Mouse (Mus musculus) heart, embryonic 12.5 days (tissue): Measurements from ENCODE around the gene Adam23. TPM values are rescaled to one million over a fixed set of nuclear protein-coding genes. Genes with fewer than 3 reads are reported as not detected.
"Not testable (repeated sequence)": the region's sequence is repeated elsewhere in the genome, so short reads cannot be mapped to it uniquely, and the experiment has no call there.

Experiments
- ATAC-seq: fragments of 200-750 bp; cut with Nextera tagmentation; 2 replicates; pipeline ENCODE4 v1.8.0; 2017; ENCODE audit warnings: moderate TSS enrichment, moderate library complexity; ENCODE audit not compliant: insufficient number of reproducible peaks, low FRiP score
- H3K27ac ChIP-seq: fragments of 300-500 bp; sonication (generic); 2 replicates; pipeline ENCODE4 v1.5.1; 2016; ENCODE audit warnings: mild to moderate bottlenecking, moderate library complexity; ENCODE audit not compliant: poor library complexity, severe bottlenecking
- H3K27me3 ChIP-seq: fragments of 300-500 bp; sonication (generic); replicated peaks from 2 replicates; pipeline ENCODE4 v1.6.1; 2016; ENCODE audit warnings: mild to moderate bottlenecking, moderate library complexity
- H3K36me3 ChIP-seq: fragments of 300-500 bp; sonication (generic); 2 replicates; pipeline ENCODE4 v1.6.1; 2016; ENCODE audit warnings: mild to moderate bottlenecking, moderate library complexity
- H3K4me1 ChIP-seq: fragments of 300-500 bp; sonication (generic); replicated peaks from 2 replicates; pipeline ENCODE4 v1.6.1; 2016; ENCODE audit warnings: mild to moderate bottlenecking
- H3K4me2 ChIP-seq: fragments of 300-500 bp; sonication (generic); 2 replicates; pipeline ENCODE4 v1.6.1; 2016; ENCODE audit warnings: mild to moderate bottlenecking, moderate library complexity
- H3K4me3 ChIP-seq: fragments of 300-500 bp; sonication (generic); 2 replicates; pipeline ENCODE4 v1.5.1; 2016; ENCODE audit warnings: mild to moderate bottlenecking
- H3K9ac ChIP-seq: fragments of 300-500 bp; sonication (generic); 2 replicates; pipeline ENCODE4 v1.6.1; 2016; ENCODE audit warnings: mild to moderate bottlenecking, moderate library complexity
- H3K9me3 ChIP-seq: fragments of 300-500 bp; sonication (generic); replicated peaks from 2 replicates; pipeline ENCODE4 v1.6.1; 2016; ENCODE audit warnings: mild to moderate bottlenecking, moderate library complexity
- WGBS: fragments of 180-500 bp; shearing (Covaris S2); methylation state at CpG from one replicate; pipeline ENCODE4 v1.1.7; 2016; 5-methylcytosine and 5-hydroxymethylcytosine counted together
- polyA plus RNA-seq: library from polyadenylated mRNA; unstranded; fragments of >200 nt; fragmentation: Nextera tagmentation; extraction: Ambion mirVana; gene quantifications from 2 replicates; pipeline ENCODE4 v1.2.1, GENCODE M21; 2016

Gene Adam23
- polyA plus RNA-seq, 1 experiment from 2014 or later = 2.1 TPM

DNA sequence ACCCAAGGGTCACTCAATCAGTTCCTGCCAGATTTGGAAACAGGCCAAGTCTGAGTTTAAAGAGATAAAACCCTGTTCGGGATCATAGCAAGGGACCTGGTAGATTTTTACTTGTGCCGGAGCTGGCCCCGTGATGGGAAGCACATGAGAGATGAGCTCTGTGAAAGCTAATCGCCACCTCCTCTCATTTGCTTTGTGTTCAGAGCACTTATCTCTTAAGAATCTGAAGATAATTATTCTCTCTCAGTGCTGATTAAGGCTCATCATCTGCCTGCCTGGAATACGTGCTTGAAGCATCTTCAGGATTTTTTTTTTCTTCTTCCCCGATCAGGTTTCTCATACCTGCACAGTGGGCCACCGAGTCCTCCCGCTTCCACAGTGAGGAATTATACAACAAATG lies 133.5 kb downstream of the Adam23 start:
- Histone ChIP-seq H3K9me3 (no peaks in the 10 kb centered on the region), H3K27ac (no peak overlapping the region), H3K36me3 (no peaks in the 10 kb centered on the region), H3K4me3 (no peak overlapping the region), H3K27me3 (no peaks in the 10 kb centered on the region), H3K4me1 (no peaks in the 10 kb centered on the region), H3K4me2 (no peak overlapping the region), H3K9ac (no peak overlapping the region)
- 68% methylated on average over 8 of the region's 8 CpGs for WGBS
- ATAC-seq = no peak

- no peak for ATAC-seq
- Histone ChIP-seq H3K9me3 (no peaks in the 10 kb centered on the region), H3K4me1 (no peaks in the 10 kb centered on the region), H3K27me3 (no peaks in the 10 kb centered on the region), H3K4me2 (no peak overlapping the region), H3K27ac (no peak overlapping the region), H3K9ac (no peak overlapping the region), H3K4me3 (no peak overlapping the region), H3K36me3 (no peaks in the 10 kb centered on the region)
- 74% methylated on average over 7 of the region's 7 CpGs for WGBS
These were observed 141.2 kb downstream of the Adam23 start for GRCm38 (mm10) chr1:63586869-63587268.

DNA sequence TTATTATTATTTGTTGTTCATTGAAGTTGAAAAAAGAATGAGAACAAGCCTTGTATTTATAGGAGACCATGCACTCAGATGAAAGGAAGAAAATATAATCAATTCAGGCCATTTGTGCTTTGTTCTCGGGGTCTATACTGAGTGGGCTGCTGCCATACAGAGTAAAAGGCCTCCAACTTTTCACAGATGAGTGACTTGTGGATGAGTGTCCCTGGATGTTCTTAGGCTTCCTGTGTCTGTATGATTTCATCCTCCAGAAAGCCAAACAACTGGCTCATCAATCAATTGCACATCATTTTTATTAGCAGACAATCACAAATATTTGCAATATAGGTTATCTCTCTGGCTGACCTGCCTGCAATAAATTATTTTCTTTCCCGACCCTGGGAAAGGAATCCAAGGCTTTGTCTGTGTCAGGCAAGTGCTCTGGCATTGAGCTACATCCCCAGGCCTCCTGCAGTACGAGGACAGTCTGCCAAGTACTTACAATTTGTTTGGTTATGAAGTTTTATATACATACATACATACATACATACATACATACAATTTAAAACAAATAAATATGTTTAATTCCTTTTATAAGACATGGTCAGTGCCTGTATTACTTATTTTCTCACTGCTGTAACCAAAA lies 158.3 kb downstream of the Adam23 start:
- Histone ChIP-seq H3K36me3 (no peaks in the 10 kb centered on the region), H3K9ac (no peak overlapping the region), H3K27ac (no peak overlapping the region), H3K4me3 (no peak overlapping the region), H3K4me2 (no peak overlapping the region), H3K27me3 (no peaks in the 10 kb centered on the region), H3K4me1 (no peaks in the 10 kb centered on the region), H3K9me3 (no peaks in the 10 kb centered on the region)
- WGBS = 51% methylated on average over 3 of the region's 3 CpGs
- no peak for ATAC-seq

DNA sequence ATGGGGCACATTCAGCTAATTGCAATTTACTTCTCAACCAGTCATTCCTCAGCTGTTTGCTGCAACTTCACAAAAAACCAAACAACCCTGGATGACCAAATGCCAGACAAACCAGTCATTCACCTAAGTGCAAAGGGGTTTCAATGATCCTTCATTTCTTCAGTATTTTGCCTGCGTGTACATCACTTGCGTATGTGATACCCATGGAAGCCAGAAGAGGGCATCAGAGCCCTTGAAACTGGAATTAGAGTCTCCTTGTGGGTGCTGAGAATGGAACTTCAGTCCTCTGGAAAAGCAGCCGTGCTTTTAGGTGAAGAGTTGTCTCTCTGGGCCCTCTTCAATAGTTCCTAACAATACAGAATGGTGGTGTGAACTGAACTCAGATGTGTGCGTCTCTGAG lies 163.9 kb downstream of the Adam23 start:
- Histone ChIP-seq H3K27me3 (peaks cover 9% of the 10 kb centered on the region), H3K4me2 (no peak overlapping the region), H3K9ac (no peak overlapping the region), H3K4me1 (no peaks in the 10 kb centered on the region), H3K36me3 (no peaks in the 10 kb centered on the region), H3K4me3 (no peak overlapping the region), H3K9me3 (no peaks in the 10 kb centered on the region; the same call in 1 of the 2 replicates), H3K27ac (no peak overlapping the region)
- 89% methylated on average over 4 of the region's 4 CpGs for WGBS
- ATAC-seq = no peak

- ATAC-seq = no peak
- Histone ChIP-seq H3K27ac (no peak overlapping the region), H3K36me3 (no peaks in the 10 kb centered on the region), H3K4me1 (no peaks in the 10 kb centered on the region), H3K4me3 (no peak overlapping the region), H3K4me2 (no peak overlapping the region), H3K9me3 (no peaks in the 10 kb centered on the region; the same call in 1 of the 2 replicates), H3K27me3 (peaks cover 9% of the 10 kb centered on the region), H3K9ac (no peak overlapping the region)
- under 1% methylated on average over 11 of the region's 11 CpGs for WGBS
These were observed 168.9 kb downstream of the Adam23 start for GRCm38 (mm10) chr1:63614594-63614993.

- Histone ChIP-seq H3K9me3 (no peaks in the 10 kb centered on the region), H3K27ac (no peak within 1 kb of the TSS), H3K36me3 (no peaks in the 10 kb centered on the region), H3K4me3 (no peak within 1 kb of the TSS), H3K9ac (no peak within 1 kb of the TSS), H3K4me2 (no peak within 1 kb of the TSS), H3K27me3 (peaks cover 9% of the 10 kb centered on the region), H3K4me1 (no peaks in the 10 kb centered on the region)
- ATAC-seq = no peak
- WGBS = 73% methylated on average over 3 of the region's 3 CpGs
These were observed 170.0 kb downstream of the Adam23 start, which contains the start of gene Gm39653 for GRCm38 (mm10) chr1:63615668-63616067. Gene Gm39653, plus strand, starts transcription at chr1:63615968.

GRCm38 (mm10) chr1:63628211-63628610 lies 182.5 kb downstream of the Adam23 start:
- Histone ChIP-seq H3K4me1 (no peaks in the 10 kb centered on the region), H3K9ac (no peak overlapping the region), H3K4me2 (no peak overlapping the region), H3K9me3 (peaks cover 10% of the 10 kb centered on the region; the same call in 1 of the 2 replicates), H3K4me3 (no peak overlapping the region), H3K27ac (no peak overlapping the region), H3K27me3 (no peaks in the 10 kb centered on the region), H3K36me3 (no peaks in the 10 kb centered on the region)
- no peak for ATAC-seq
- 54% methylated on average over 2 of the region's 2 CpGs for WGBS

DNA sequence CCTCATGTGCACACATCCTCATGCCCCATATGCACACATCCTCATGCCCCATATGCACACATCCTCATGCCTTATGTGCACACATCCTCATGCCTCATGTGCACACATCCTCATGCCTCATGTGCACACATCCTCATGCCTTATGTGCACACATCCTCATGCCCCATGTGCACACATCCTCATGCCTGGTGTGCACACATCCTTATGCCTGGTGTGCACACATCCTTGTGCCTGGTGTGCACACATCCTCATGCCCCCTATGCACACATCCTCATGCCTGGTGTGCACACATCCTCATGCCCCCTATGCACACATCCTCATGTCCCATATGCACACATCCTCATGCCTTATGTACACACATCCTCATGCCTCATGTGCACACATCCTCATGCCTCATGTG lies 184.7 kb downstream of the Adam23 start:
- H3K9me3 ChIP-seq = peaks cover 10% of the 10 kb centered on the region; the same call in 1 of the 2 replicates
- H3K27me3 ChIP-seq, ATAC-seq, H3K27ac ChIP-seq, H3K4me3 ChIP-seq, H3K4me1 ChIP-seq, H3K4me2 ChIP-seq, H3K9ac ChIP-seq, H3K36me3 ChIP-seq: not testable (repeated sequence)

GRCm38 (mm10) chr1:63639921-63640320 lies 194.2 kb downstream of the Adam23 start:
- Histone ChIP-seq H3K9ac (no peak overlapping the region), H3K36me3 (no peaks in the 10 kb centered on the region), H3K4me3 (no peak overlapping the region), H3K9me3 (no peaks in the 10 kb centered on the region), H3K4me1 (no peaks in the 10 kb centered on the region), H3K27ac (no peak overlapping the region), H3K4me2 (no peak overlapping the region), H3K27me3 (0 out of 2 replicates have a peak, but pooled peaks cover under 1% of the 10 kb centered on the region)
- ATAC-seq = no peak
- WGBS = 70% methylated on average over 6 of the region's 6 CpGs

Other genes with a start within 250 kb of the Adam23 start
- gene Gpr1, start 231.3 kb upstream of the Adam23 start, polyA plus RNA-seq = 0.11 TPM in 1 of 2 replicates, not detected in the other
- 9.2 and 10.7 TPM in 2 replicates for gene Zdbf2, start 172.6 kb upstream of the Adam23 start, polyA plus RNA-seq
- gene Gm39653, start 170.1 kb downstream of the Adam23 start, polyA plus RNA-seq = not detected in 2 replicates
- gene Dytn, start 241.0 kb downstream of the Adam23 start, polyA plus RNA-seq = not detected in 2 replicates